Mouse (Mus musculus): ENCODE results near the gene Pin1. TPM values are rescaled to one million over a fixed set of nuclear protein-coding genes. Genes with fewer than 3 reads are reported as not detected.
"Not testable (repeated sequence)": the region's sequence is repeated elsewhere in the genome, so short reads cannot be mapped to it uniquely, and the experiment has no call there.

Gene Pin1
- polyA plus RNA-seq, 1 experiment from 2014 or later, result 46.5 TPM

DNA sequence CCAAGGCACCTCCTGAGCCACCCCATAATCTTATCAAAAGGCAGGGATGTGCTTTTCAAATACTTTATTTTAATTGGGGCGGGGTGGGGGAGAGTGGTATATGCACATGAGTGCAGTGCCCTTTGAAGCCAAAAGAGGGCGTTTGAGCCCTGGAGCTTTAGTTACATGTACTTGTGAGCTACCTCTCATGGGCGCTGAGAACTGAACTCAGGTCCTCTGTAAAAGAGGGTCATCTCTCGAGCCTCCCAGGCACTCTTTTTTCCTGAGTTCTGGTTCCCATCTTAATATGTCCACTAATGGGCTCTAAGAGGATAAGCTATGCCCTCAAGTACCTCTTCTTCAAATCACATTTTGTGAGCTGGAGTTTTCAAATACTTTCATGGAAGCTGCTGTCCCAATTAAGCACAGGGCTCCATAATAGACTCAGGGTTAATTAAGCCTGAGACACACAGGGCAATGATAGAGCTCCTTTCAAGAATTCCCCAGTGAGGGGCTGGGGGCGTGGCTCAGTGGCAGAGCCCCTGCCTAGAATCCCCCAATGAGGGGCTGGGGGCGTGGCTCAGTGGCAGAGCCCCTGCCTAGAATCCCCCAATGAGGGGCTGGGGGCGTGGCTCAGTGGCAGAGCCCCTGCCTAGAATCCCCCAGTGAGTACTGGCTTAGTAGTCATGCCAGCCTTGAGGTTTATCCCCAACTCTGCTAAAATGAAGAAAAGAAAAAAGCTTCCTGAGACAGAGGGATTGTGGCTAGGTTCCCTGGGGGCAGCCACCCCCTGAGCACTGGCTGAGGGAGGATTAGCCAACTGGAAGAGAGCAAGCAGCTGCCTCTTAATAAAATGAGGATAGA lies 29.9 kb downstream of the Pin1 start:
- no peak for ATAC-seq (ENCODE audit: insufficient number of reproducible peaks, insufficient read depth, low FRiP score, low read depth)
- no peak overlapping the region for H3K27ac ChIP-seq (ENCODE audit: low read length)
- WGBS, result 52% methylated on average over 6 of the region's 7 CpGs

GRCm38 (mm10) chr9:20682389-20682722 lies 30.5 kb downstream of the Pin1 start:
- Histone ChIP-seq H3K27ac (ENCODE audit: low read length) (no peak overlapping the region), H3K4me3 (ENCODE audit: low read depth, low read length) (no peak overlapping the region), H3K9me3 (ENCODE audit: control insufficient read depth, low read depth, low read length) (no peaks in the 10 kb centered on the region), H3K36me3 (ENCODE audit: control insufficient read depth, insufficient read depth, low read length) (no peaks in the 10 kb centered on the region), H3K4me2 (replicated peaks; ENCODE audit: low read depth, low read length) (no peak overlapping the region), H3K4me1 (ENCODE audit: control insufficient read depth, insufficient read depth, low read length) (no peaks in the 10 kb centered on the region), H3K9ac (replicated peaks; ENCODE audit: low read depth, low read length) (no peak overlapping the region), H3K27me3 (ENCODE audit: control insufficient read depth, insufficient read depth, low read length) (no peaks in the 10 kb centered on the region)
- WGBS, result 71% methylated on average over 2 of the region's 2 CpGs
- no peak for ATAC-seq (ENCODE audit: insufficient number of reproducible peaks, insufficient read depth, low FRiP score, low read depth)

More for the DNA sequence above, 29.9 kb downstream of the Pin1 start:
- H3K27me3 ChIP-seq (ENCODE audit: control insufficient read depth, insufficient read depth, low read length), result no peaks in the 10 kb centered on the region
- no peaks in the 10 kb centered on the region for H3K9me3 ChIP-seq (ENCODE audit: control insufficient read depth, low read depth, low read length)
- no peaks in the 10 kb centered on the region for H3K4me1 ChIP-seq (ENCODE audit: control insufficient read depth, insufficient read depth, low read length)
- H3K36me3 ChIP-seq (ENCODE audit: control insufficient read depth, insufficient read depth, low read length), result no peaks in the 10 kb centered on the region
- no peak overlapping the region for H3K4me3 ChIP-seq (ENCODE audit: low read depth, low read length)
- no peak overlapping the region for H3K4me2 ChIP-seq (replicated peaks; ENCODE audit: low read depth, low read length)
- H3K9ac ChIP-seq (replicated peaks; ENCODE audit: low read depth, low read length), result no peak overlapping the region

DNA sequence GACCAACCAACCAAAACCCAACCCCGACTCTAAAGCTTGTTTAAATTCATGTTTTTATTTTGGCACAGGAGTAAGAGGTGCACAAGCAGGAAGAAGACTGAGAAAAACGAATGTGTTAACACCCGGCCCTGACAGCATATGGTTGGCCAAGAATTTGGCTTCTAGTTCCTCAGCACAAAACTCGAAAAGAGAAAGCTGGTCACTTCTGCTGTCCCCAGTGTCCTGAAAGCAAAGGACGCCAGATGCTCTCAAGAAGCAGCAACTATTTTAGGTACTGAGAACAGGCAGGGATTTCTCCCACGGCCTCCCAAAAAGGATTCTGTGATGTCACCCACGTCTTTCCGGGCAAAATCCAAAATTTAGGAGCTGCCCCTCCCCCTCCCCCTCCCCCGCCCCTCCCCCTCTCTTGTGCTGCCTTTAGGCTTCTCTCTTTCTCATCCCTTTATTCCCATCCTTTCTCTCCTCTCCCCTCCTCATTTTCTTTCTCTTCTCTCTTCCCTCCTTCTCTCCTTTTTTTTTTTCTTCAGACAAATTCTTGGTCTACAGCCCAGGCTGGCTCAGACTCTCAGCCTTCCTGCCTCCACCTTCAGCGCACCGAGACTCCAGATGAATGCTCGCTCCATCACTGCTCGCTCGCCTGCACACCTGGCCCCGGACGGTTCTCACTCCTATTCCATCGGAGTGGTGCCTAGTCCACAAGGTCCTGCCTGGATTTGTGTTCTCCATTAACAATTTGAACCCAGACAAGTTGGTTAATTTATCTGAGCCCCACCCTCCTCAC lies 33.4 kb downstream of the Pin1 start:
- Histone ChIP-seq H3K27ac (ENCODE audit: low read length) (no peak overlapping the region), H3K9me3 (ENCODE audit: control insufficient read depth, low read depth, low read length) (no peaks in the 10 kb centered on the region), H3K4me1 (ENCODE audit: control insufficient read depth, insufficient read depth, low read length) (no peaks in the 10 kb centered on the region), H3K4me3 (ENCODE audit: low read depth, low read length) (no peak overlapping the region), H3K36me3 (ENCODE audit: control insufficient read depth, insufficient read depth, low read length) (no peaks in the 10 kb centered on the region), H3K27me3 (ENCODE audit: control insufficient read depth, insufficient read depth, low read length) (no peaks in the 10 kb centered on the region), H3K9ac (replicated peaks; ENCODE audit: low read depth, low read length) (no peak overlapping the region), H3K4me2 (replicated peaks; ENCODE audit: low read depth, low read length) (no peak overlapping the region)
- ATAC-seq (ENCODE audit: insufficient number of reproducible peaks, insufficient read depth, low FRiP score, low read depth), result no peak
- 45% methylated on average over 17 of the region's 17 CpGs for WGBS

DNA sequence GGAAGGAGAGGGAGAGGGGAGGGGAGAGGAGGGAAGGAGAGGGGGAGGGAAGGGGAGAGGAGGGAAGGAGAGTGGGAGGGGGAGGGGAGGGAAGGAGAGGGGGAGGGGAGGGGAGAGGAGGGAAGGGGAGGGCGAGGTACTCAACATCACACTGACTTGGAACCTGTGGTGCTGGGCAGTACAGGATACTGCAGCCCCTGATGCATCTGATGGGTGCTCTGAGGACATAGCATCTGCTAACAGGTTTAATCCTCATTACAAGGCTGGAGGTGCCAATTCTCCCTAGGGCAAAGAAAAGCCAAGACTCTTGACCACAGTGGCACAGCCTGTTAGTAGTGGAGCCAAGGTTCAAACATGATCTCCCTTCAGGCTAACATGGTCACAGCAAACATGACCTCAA lies 37.5 kb downstream of the Pin1 start:
- Histone ChIP-seq H3K4me2 (replicated peaks; ENCODE audit: low read depth, low read length) (no peak overlapping the region), H3K27ac (ENCODE audit: low read length) (no peak overlapping the region), H3K27me3 (ENCODE audit: control insufficient read depth, insufficient read depth, low read length) (no peaks in the 10 kb centered on the region), H3K4me3 (ENCODE audit: low read depth, low read length) (no peak overlapping the region), H3K36me3 (ENCODE audit: control insufficient read depth, insufficient read depth, low read length) (no peaks in the 10 kb centered on the region), H3K9ac (replicated peaks; ENCODE audit: low read depth, low read length) (no peak overlapping the region), H3K9me3 (ENCODE audit: control insufficient read depth, low read depth, low read length) (no peaks in the 10 kb centered on the region), H3K4me1 (ENCODE audit: control insufficient read depth, insufficient read depth, low read length) (no peaks in the 10 kb centered on the region)
- ATAC-seq (ENCODE audit: insufficient number of reproducible peaks, insufficient read depth, low FRiP score, low read depth), result no peak
- 42% methylated on average over 1 of the region's 1 CpGs for WGBS

- H3K27ac ChIP-seq (ENCODE audit: low read length), result no peak overlapping the region
- no peak overlapping the region for H3K4me3 ChIP-seq (ENCODE audit: low read depth, low read length)
- H3K27me3 ChIP-seq (ENCODE audit: control insufficient read depth, insufficient read depth, low read length), result no peaks in the 10 kb centered on the region
- no peaks in the 10 kb centered on the region for H3K4me1 ChIP-seq (ENCODE audit: control insufficient read depth, insufficient read depth, low read length)
- H3K4me2 ChIP-seq (replicated peaks; ENCODE audit: low read depth, low read length), result no peak overlapping the region
- peak; percentile 61; the same call in 1 of the 2 replicates for ATAC-seq (ENCODE audit: insufficient number of reproducible peaks, insufficient read depth, low FRiP score, low read depth)
- no peak overlapping the region for H3K9ac ChIP-seq (replicated peaks; ENCODE audit: low read depth, low read length)
- no peaks in the 10 kb centered on the region for H3K36me3 ChIP-seq (ENCODE audit: control insufficient read depth, insufficient read depth, low read length)
- H3K9me3 ChIP-seq (ENCODE audit: control insufficient read depth, low read depth, low read length), result no peaks in the 10 kb centered on the region
- WGBS, result 1% methylated on average over 4 of the region's 4 CpGs
Observed at GRCm38 (mm10) chr9:20689913-20690312, 38.0 kb downstream of the Pin1 start.

GRCm38 (mm10) chr9:20690449-20690848 lies 38.6 kb downstream of the Pin1 start:
- H3K4me1 ChIP-seq (ENCODE audit: control insufficient read depth, insufficient read depth, low read length); H3K36me3 ChIP-seq (ENCODE audit: control insufficient read depth, insufficient read depth, low read length); H3K9ac ChIP-seq (replicated peaks; ENCODE audit: low read depth, low read length); H3K4me2 ChIP-seq (replicated peaks; ENCODE audit: low read depth, low read length); H3K27me3 ChIP-seq (ENCODE audit: control insufficient read depth, insufficient read depth, low read length); H3K27ac ChIP-seq (ENCODE audit: low read length); ATAC-seq (ENCODE audit: insufficient number of reproducible peaks, insufficient read depth, low FRiP score, low read depth); H3K9me3 ChIP-seq (ENCODE audit: control insufficient read depth, low read depth, low read length); H3K4me3 ChIP-seq (ENCODE audit: low read depth, low read length): not testable (repeated sequence)
- WGBS, result 80% methylated on average over 2 of the region's 2 CpGs

- WGBS, result 90% methylated on average over 3 of the region's 3 CpGs
- H3K36me3 ChIP-seq (ENCODE audit: control insufficient read depth, insufficient read depth, low read length), result no peaks in the 10 kb centered on the region
- no peak for ATAC-seq (ENCODE audit: insufficient number of reproducible peaks, insufficient read depth, low FRiP score, low read depth)
- 0 out of 2 replicates have a peak, but pooled peaks cover 3% of the 10 kb centered on the region for H3K27me3 ChIP-seq (ENCODE audit: control insufficient read depth, insufficient read depth, low read length)
- no peaks in the 10 kb centered on the region for H3K4me1 ChIP-seq (ENCODE audit: control insufficient read depth, insufficient read depth, low read length)
- H3K4me2 ChIP-seq (replicated peaks; ENCODE audit: low read depth, low read length), result no peak overlapping the region
- no peak overlapping the region for H3K27ac ChIP-seq (ENCODE audit: low read length)
- no peak overlapping the region for H3K4me3 ChIP-seq (ENCODE audit: low read depth, low read length)
- H3K9me3 ChIP-seq (ENCODE audit: control insufficient read depth, low read depth, low read length), result no peaks in the 10 kb centered on the region
- H3K9ac ChIP-seq (replicated peaks; ENCODE audit: low read depth, low read length), result no peak overlapping the region
Observed at GRCm38 (mm10) chr9:20692863-20693262, 41.0 kb downstream of the Pin1 start.

DNA sequence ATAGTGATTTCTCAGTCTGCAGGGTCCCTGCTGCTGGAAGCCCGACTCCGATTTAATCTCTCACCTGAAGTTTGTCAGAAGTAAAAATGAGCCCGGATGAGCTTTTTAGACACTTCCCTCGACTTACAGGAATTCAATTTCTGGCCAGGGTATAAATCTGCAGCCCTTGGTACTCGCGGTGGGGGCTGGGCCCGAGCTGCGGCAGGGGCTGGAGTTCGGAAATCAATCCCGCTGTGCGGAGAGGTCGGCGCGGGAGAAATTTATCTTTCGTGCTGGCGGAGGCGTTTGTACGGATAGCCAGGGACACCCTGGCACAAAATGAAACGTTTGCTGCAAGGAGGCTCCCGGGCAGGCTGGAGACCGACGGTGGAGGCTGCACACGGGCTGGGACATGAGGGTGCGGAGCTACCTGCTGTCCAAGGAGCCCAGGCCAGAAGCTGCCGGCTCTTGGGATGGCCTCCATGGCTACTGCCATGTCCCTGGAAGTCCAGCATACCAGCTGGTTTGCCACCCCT lies 42.9 kb downstream of the Pin1 start:
- no peaks in the 10 kb centered on the region for H3K36me3 ChIP-seq (ENCODE audit: control insufficient read depth, insufficient read depth, low read length)
- WGBS, result 5% methylated on average over 25 of the region's 25 CpGs
- H3K9ac ChIP-seq (replicated peaks; ENCODE audit: low read depth, low read length), result no peak overlapping the region; the same call in 1 of the 2 replicates
- H3K27me3 ChIP-seq (ENCODE audit: control insufficient read depth, insufficient read depth, low read length), result 0 out of 2 replicates have a peak, but pooled peaks cover 3% of the 10 kb centered on the region
- peak overlapping the region; percentile 21 for H3K4me3 ChIP-seq (ENCODE audit: low read depth, low read length)
- no peak for ATAC-seq (ENCODE audit: insufficient number of reproducible peaks, insufficient read depth, low FRiP score, low read depth)
- H3K27ac ChIP-seq (ENCODE audit: low read length), result no peak overlapping the region
- no peaks in the 10 kb centered on the region for H3K4me1 ChIP-seq (ENCODE audit: control insufficient read depth, insufficient read depth, low read length)
- H3K4me2 ChIP-seq (replicated peaks; ENCODE audit: low read depth, low read length), result peak overlapping the region; percentile 44
- H3K9me3 ChIP-seq (ENCODE audit: control insufficient read depth, low read depth, low read length), result no peaks in the 10 kb centered on the region
